Mouse (Mus musculus) cerebellum, adult 2 months (tissue): ENCODE results near the gene Klc1.

Experiments
- CTCF ChIP-seq: fragments of 200-500 bp; IDR thresholded peaks from 2 replicates; pipeline ENCODE4 v1.5.1; 2011; ENCODE audit warnings: low read depth, mild to moderate bottlenecking, control low read depth, low read length, moderate library complexity, borderline replicate concordance; ENCODE audit not compliant: insufficient read depth
- POLR2A ChIP-seq: fragments of 200-500 bp; IDR thresholded peaks from 2 replicates; pipeline ENCODE4 v1.6.1; 2011; ENCODE audit warnings: low read length, control low read depth, borderline replicate concordance; ENCODE audit not compliant: insufficient read depth

DNA sequence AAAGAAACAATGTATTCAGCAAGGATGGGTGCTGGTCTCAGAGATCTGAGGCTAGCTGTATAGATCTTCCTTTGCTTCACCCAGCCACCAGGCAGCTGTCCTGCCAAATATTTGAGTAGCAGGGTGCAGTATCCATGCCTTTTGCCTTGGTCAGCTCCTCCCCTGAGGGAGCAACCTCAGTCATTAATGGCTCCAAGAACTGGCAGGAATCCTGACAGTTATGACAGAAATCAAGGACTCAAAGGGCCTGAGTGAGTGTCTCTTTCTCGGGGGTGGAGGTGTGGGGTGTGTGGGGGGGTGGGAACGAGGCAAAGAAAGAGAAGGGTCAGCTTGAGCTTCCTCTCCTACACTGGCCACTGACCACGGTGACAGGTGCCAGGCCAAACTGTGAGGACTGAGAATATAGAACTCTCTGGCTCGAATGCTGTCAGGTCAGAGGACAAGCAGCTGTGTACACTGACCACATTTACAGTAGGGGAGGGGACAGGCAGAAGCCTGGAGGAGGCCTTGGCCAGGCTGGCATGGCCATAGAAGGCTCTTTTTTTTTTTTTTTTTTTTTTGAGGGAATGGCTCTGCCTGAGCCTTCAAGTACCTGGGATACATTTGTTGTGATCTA is 2.5 kb upstream of the Klc1 start:
- TF ChIP-seq POLR2A, result no peak
- no peak for TF ChIP-seq CTCF
